Mouse (Mus musculus): ENCODE measurements at regions not wholly inside any gene's neighbourhood (a gene's known extent, or its start where the extent isn't known, plus 50 kb on each side); places are given as distances from the start of the nearest gene placed in this dataset.

DNA sequence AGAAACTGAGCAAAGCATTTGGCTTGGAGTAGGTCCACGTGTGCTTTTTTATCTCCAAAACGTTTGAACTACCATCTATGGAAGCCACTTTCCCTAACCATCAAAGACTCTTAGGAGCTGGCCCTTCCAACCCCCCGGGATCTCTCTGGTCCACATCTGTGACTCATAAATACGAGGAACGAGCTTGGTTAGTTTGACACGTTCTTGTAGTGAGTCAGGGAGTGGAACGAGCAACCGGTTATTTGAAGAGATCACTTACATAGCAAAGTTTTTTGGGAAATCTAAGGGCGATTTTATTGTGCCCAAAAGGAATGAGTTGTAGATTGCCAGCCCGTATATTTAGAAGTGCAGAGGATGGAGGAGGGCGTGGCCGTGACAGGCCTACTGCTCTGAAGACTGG is 155.3 kb downstream of the Gadd45g start:
- TF ChIP-seq POLR2A (IDR thresholded peaks at IDR 0.05; ENCODE audit: borderline replicate concordance, low read depth, low read length) (no peak), CTCF (IDR thresholded peaks at IDR 0.05; ENCODE audit: low read depth, low read length) (no peak)
